Mouse (Mus musculus): ENCODE measurements at regions not wholly inside any gene's neighbourhood (a gene's known extent, or its start where the extent isn't known, plus 50 kb on each side); places are given as distances from the start of the nearest gene placed in this dataset.

- Histone ChIP-seq H3K4me2 (no peak overlapping the region), H3K9me3 (no peaks in the 10 kb centered on the region), H3K9ac (no peak overlapping the region), H3K27me3 (no peaks in the 10 kb centered on the region), H3K27ac (replicated peaks) (no peak overlapping the region), H3K4me3 (no peak overlapping the region), H3K36me3 (no peaks in the 10 kb centered on the region), H3K4me1 (replicated peaks) (no peaks in the 10 kb centered on the region)
- no peak for ATAC-seq (ENCODE audit: low read depth)
These were observed 702.5 kb upstream of the Alcam start for GRCm38 (mm10) chr16:53156352-53156751.

GRCm38 (mm10) chr16:53130677-53131076 is 676.8 kb upstream of the Alcam start:
- Histone ChIP-seq H3K27ac (replicated peaks) (no peak overlapping the region), H3K4me1 (replicated peaks) (no peaks in the 10 kb centered on the region), H3K4me2 (no peak overlapping the region), H3K9ac (no peak overlapping the region), H3K4me3 (no peak overlapping the region), H3K36me3 (no peaks in the 10 kb centered on the region), H3K27me3 (no peaks in the 10 kb centered on the region), H3K9me3 (no peaks in the 10 kb centered on the region)
- no peak for ATAC-seq (ENCODE audit: low read depth)
- WGBS = 92% methylated on average over 2 of the region's 2 CpGs

DNA sequence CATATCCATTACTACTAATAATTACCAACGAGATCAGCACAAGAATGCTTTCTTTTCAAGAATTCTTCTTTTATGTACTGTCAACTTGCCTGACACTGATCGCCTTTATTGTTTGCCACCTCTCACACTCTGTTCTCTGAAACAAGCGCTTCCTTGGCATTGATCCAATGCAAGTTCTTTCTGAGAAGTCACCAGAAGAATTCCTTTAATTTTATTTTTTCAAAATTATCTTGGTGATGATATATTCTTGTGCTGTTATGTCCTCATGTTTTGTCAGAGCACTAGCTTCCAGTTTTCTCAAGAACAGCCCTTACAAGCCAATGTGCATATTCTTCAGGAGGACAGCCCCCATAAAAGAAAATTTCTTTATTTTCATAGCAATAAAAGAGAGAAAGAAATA is 654.9 kb upstream of the Alcam start:
- H3K9me3 ChIP-seq = no peaks in the 10 kb centered on the region
- no peak overlapping the region for H3K27ac ChIP-seq (replicated peaks)
- H3K4me2 ChIP-seq = no peak overlapping the region
- H3K36me3 ChIP-seq = no peaks in the 10 kb centered on the region
- ATAC-seq (ENCODE audit: low read depth) = no peak
- no peak overlapping the region for H3K9ac ChIP-seq
- H3K4me3 ChIP-seq = no peak overlapping the region
- no peaks in the 10 kb centered on the region for H3K27me3 ChIP-seq
- no peaks in the 10 kb centered on the region for H3K4me1 ChIP-seq (replicated peaks)
- 82% methylated on average over 3 of the region's 3 CpGs for WGBS

DNA sequence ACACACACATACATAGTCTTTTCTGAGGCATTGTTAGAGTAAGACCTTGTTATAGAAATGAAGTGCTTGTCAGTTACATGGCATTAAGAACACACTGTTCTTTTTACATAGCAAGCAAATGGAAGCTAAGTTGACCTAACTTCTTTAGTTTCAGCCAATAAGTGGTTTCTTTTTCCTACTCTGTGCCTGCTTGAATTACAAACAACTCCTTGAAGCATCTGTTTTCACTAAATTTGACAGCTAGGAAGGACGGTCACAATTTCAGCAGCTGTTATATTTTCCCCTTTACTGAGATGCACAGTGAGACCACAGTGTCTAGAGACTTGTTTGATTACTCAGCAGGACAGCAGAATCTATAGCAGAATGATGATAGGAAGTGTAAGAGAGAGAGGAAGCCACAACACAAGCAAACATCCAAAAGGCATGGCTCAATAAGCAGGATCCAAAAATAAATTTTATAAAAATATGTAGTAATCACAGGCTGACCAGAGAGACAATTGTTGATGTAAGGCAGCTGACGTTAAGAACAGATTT is 641.6 kb upstream of the Alcam start:
- H3K9me3 ChIP-seq = no peaks in the 10 kb centered on the region; the same call in 1 of the 2 replicates
- H3K4me1 ChIP-seq (replicated peaks) = no peaks in the 10 kb centered on the region
- 72% methylated on average over 2 of the region's 2 CpGs for WGBS
- no peaks in the 10 kb centered on the region for H3K36me3 ChIP-seq
- H3K9ac ChIP-seq = no peak overlapping the region
- no peak overlapping the region for H3K4me3 ChIP-seq
- no peak for ATAC-seq (ENCODE audit: low read depth)
- no peaks in the 10 kb centered on the region for H3K27me3 ChIP-seq
- H3K4me2 ChIP-seq = no peak overlapping the region
- no peak overlapping the region for H3K27ac ChIP-seq (replicated peaks)

GRCm38 (mm10) chr16:53073856-53074568 is 620.1 kb upstream of the Alcam start:
- Histone ChIP-seq H3K27me3 (no peaks in the 10 kb centered on the region), H3K27ac (replicated peaks) (no peak overlapping the region), H3K4me2 (no peak overlapping the region), H3K4me3 (no peak overlapping the region), H3K4me1 (replicated peaks) (peaks cover 5% of the 10 kb centered on the region; the same call in 1 of the 2 replicates), H3K36me3 (no peaks in the 10 kb centered on the region), H3K9me3 (no peaks in the 10 kb centered on the region), H3K9ac (no peak overlapping the region)
- peak; percentile 74 for ATAC-seq (ENCODE audit: low read depth)
- 61% methylated on average over 6 of the region's 6 CpGs for WGBS

- H3K27ac ChIP-seq (replicated peaks) = no peak overlapping the region
- WGBS = 82% methylated on average over 9 of the region's 9 CpGs
These were observed 618.2 kb upstream of the Alcam start for GRCm38 (mm10) chr16:53071887-53072682.

DNA sequence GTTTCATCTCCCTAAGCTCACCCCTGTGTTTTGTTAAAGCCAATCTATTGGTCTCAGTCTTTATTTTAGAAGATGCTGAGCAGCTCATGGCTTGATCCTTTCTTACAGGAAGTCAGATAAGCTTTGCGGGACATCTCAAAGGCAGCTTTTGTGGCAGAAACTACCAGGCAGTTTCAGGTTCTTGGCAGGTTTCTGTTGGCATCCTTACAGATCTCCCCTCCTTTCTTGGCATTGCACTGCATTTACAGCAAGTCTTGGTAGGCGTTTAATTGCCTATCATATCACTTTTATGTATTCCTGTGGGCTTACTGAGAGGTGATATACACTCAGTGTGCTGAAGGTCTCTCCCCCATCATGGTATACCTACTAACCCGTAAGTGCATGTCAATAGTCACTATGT is 610.3 kb upstream of the Alcam start:
- no peak overlapping the region for H3K9ac ChIP-seq
- H3K27ac ChIP-seq (replicated peaks) = no peak overlapping the region
- H3K4me2 ChIP-seq = no peak overlapping the region
- ATAC-seq (ENCODE audit: low read depth) = no peak
- no peaks in the 10 kb centered on the region for H3K4me1 ChIP-seq (replicated peaks)
- H3K36me3 ChIP-seq = no peaks in the 10 kb centered on the region
- H3K9me3 ChIP-seq = no peaks in the 10 kb centered on the region
- H3K27me3 ChIP-seq = no peaks in the 10 kb centered on the region
- 88% methylated on average over 3 of the region's 3 CpGs for WGBS
- no peak overlapping the region for H3K4me3 ChIP-seq

More at GRCm38 (mm10) chr16:53071887-53072682, 618.2 kb upstream of the Alcam start:
- ATAC-seq (ENCODE audit: low read depth) = no peak
- Histone ChIP-seq H3K27me3 (no peaks in the 10 kb centered on the region), H3K36me3 (no peaks in the 10 kb centered on the region), H3K4me3 (no peak overlapping the region), H3K4me2 (no peak overlapping the region), H3K9me3 (no peaks in the 10 kb centered on the region), H3K9ac (no peak overlapping the region), H3K4me1 (replicated peaks) (peaks cover 5% of the 10 kb centered on the region; the same call in 1 of the 2 replicates)

DNA sequence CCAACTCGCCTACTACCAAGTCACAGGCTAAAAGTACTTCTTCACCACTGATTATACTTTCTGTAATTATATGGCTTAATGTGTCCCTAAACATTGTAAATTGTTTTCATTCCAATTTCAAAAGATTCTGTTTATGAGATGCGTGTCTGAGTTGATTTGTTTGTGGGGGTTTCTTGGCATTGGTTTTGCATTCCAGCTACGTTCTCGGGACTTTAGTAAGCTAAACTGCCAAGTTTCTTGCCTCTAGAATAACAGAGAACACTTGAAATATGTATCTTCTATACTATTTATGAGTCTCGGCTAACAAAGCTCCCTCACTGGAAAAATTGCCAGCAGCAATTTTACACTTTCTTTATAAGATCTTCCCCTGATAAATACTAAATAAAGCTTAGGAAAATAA is 609.2 kb upstream of the Alcam start:
- H3K4me2 ChIP-seq = no peak overlapping the region
- no peaks in the 10 kb centered on the region for H3K9me3 ChIP-seq
- no peaks in the 10 kb centered on the region for H3K4me1 ChIP-seq (replicated peaks)
- WGBS = 73% methylated on average over 5 of the region's 5 CpGs
- no peak overlapping the region for H3K4me3 ChIP-seq
- H3K27me3 ChIP-seq = no peaks in the 10 kb centered on the region
- H3K36me3 ChIP-seq = no peaks in the 10 kb centered on the region
- ATAC-seq (ENCODE audit: low read depth) = no peak
- no peak overlapping the region for H3K27ac ChIP-seq (replicated peaks)
- H3K9ac ChIP-seq = no peak overlapping the region

GRCm38 (mm10) chr16:53026056-53026455 is 572.2 kb upstream of the Alcam start:
- ATAC-seq (ENCODE audit: low read depth) = peak; percentile 72; the same call in 1 of the 2 replicates

GRCm38 (mm10) chr16:53011847-53012246 is 558.0 kb upstream of the Alcam start:
- H3K4me3 ChIP-seq = no peak overlapping the region
- no peaks in the 10 kb centered on the region for H3K4me1 ChIP-seq (replicated peaks)
- no peaks in the 10 kb centered on the region for H3K36me3 ChIP-seq
- no peaks in the 10 kb centered on the region for H3K27me3 ChIP-seq
- H3K4me2 ChIP-seq = no peak overlapping the region
- no peaks in the 10 kb centered on the region for H3K9me3 ChIP-seq
- no peak overlapping the region for H3K27ac ChIP-seq (replicated peaks)
- no peak overlapping the region for H3K9ac ChIP-seq
- 64% methylated on average over 1 of the region's 1 CpGs for WGBS
- no peak for ATAC-seq (ENCODE audit: low read depth)

More at GRCm38 (mm10) chr16:53026056-53026455, 572.2 kb upstream of the Alcam start:
- H3K36me3 ChIP-seq = no peaks in the 10 kb centered on the region
- H3K4me2 ChIP-seq = no peak overlapping the region
- 34% methylated on average over 1 of the region's 1 CpGs for WGBS
- H3K9me3 ChIP-seq = no peaks in the 10 kb centered on the region
- H3K27ac ChIP-seq (replicated peaks) = no peak overlapping the region
- no peaks in the 10 kb centered on the region for H3K27me3 ChIP-seq
- no peak overlapping the region for H3K9ac ChIP-seq
- no peak overlapping the region for H3K4me3 ChIP-seq
- H3K4me1 ChIP-seq (replicated peaks) = no peaks in the 10 kb centered on the region

DNA sequence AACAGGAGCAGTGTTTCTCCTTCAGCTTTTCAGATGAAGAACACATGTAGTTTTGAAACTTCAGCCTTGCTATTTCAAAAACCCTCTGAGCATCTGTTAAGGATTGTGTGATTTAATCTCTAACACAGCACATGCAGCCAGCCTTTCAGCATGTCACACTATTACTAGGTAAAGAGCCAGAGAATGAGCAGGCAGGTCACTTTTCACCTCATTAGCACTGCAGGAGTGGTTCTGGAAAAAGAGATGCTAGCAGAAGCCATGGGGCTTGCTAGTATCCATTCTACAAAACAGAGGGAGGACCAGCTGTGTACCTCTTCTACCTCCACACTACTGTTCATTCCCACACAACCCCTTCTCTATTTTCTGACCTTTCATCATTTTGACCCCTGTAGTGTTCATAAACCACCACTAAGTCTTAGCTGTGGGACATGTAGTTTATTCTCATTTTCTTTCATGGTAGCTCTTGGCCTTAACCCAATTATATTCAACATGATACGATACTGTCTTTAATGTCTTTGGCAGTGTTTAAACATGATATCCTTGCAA is 535.1 kb upstream of the Alcam start:
- 85% methylated on average over 1 of the region's 1 CpGs for WGBS
- Histone ChIP-seq H3K4me3 (no peak overlapping the region), H3K4me2 (no peak overlapping the region), H3K4me1 (replicated peaks) (no peaks in the 10 kb centered on the region), H3K9ac (no peak overlapping the region), H3K27me3 (no peaks in the 10 kb centered on the region), H3K27ac (replicated peaks) (no peak overlapping the region), H3K36me3 (no peaks in the 10 kb centered on the region), H3K9me3 (no peaks in the 10 kb centered on the region)
- no peak for ATAC-seq (ENCODE audit: low read depth)

DNA sequence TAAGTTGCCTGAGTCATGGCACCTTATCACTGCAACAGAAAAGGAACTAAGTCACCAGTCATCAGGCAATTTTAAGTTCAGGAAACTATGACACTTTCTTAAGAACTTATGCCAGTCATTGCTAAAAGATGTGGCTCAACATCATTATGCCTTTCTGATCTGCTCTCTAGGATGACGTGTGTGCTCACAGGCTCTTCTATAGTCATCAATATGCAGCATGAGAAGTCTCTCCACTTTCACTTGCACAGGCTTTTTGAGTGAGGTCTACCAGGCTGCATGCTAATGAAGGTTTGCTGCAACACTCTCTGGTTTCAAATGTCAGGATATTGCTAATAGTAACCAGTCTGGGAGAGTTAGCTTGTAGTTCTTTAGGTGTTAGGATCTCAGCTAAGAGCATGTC is 530.5 kb upstream of the Alcam start:
- H3K36me3 ChIP-seq = no peaks in the 10 kb centered on the region
- H3K27me3 ChIP-seq = no peaks in the 10 kb centered on the region
- no peak overlapping the region for H3K27ac ChIP-seq (replicated peaks)
- no peaks in the 10 kb centered on the region for H3K4me1 ChIP-seq (replicated peaks)
- H3K9ac ChIP-seq = no peak overlapping the region
- ATAC-seq (ENCODE audit: low read depth) = no peak
- H3K4me2 ChIP-seq = no peak overlapping the region
- no peaks in the 10 kb centered on the region for H3K9me3 ChIP-seq
- WGBS = 47% methylated on average over 1 of the region's 1 CpGs
- no peak overlapping the region for H3K4me3 ChIP-seq

Data from neural tube, embryonic 13.5 days (tissue).